Mouse (Mus musculus): Measurements from ENCODE around the gene Aga. TPM values are rescaled to one million over a fixed set of nuclear protein-coding genes. Genes with fewer than 3 reads are reported as not detected.
"Not testable (repeated sequence)": the region's sequence is repeated elsewhere in the genome, so short reads cannot be mapped to it uniquely, and the experiment has no call there.

The Aga gene
- 15.5 and 17.1 TPM in 2 replicates for polyA plus RNA-seq (2015; fragmentation: Nextera tagmentation; extraction: Ambion mirVana)

- Histone ChIP-seq H3K27me3 (no peaks in the 10 kb centered on the region), H3K4me1 (replicated peaks) (peaks cover 14% of the 10 kb centered on the region; the same call in 1 of the 2 replicates), H3K27ac (replicated peaks) (peak within 1 kb of the TSS; percentile 77), H3K4me3 (peak within 1 kb of the TSS; percentile 51), H3K9me3 (no peaks in the 10 kb centered on the region), H3K9ac (peak within 1 kb of the TSS; percentile 65), H3K4me2 (peak within 1 kb of the TSS; percentile 75), H3K36me3 (no peaks in the 10 kb centered on the region)
- ATAC-seq (ENCODE audit: low FRiP score, low read depth): peak; percentile 98
- WGBS: 1% methylated on average over 24 of the region's 24 CpGs
These were observed at the start of gene Aga for GRCm38 (mm10) chr8:53511551-53512127. TSS of gene Aga (plus strand) at chr8:53511727.

- H3K4me3 ChIP-seq: no peak overlapping the region
- no peak overlapping the region for H3K27ac ChIP-seq (replicated peaks)
- H3K9me3 ChIP-seq: no peaks in the 10 kb centered on the region
- no peaks in the 10 kb centered on the region for H3K4me1 ChIP-seq (replicated peaks)
- 49% methylated on average over 2 of the region's 2 CpGs for WGBS
- no peaks in the 10 kb centered on the region for H3K27me3 ChIP-seq
- ATAC-seq (ENCODE audit: low FRiP score, low read depth): no peak
- H3K9ac ChIP-seq: no peak overlapping the region
- no peaks in the 10 kb centered on the region for H3K36me3 ChIP-seq
- H3K4me2 ChIP-seq: no peak overlapping the region
These were observed 22.5 kb upstream of the Aga start for GRCm38 (mm10) chr8:53489063-53489462.

DNA sequence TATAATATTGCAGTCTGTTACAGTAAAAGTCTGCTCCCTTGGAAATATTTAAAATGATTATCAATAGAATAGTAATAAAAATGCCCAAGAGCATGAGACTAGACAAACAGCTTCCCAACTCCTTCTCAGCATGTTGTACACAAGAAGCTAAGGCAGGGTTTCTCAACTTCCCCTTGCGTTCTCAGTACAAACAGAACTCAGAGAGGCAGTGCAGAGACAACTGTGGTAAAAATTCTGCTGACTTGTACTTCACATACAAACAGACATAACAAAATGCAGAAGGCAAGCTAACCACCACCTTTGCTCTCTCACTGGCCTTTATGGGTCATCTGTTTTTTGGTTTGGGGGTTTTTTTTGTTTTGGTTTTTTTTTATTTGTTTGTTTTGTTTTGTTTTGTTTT is 15.3 kb upstream of the Aga start:
- Histone ChIP-seq H3K4me3 (no peak overlapping the region), H3K9ac (no peak overlapping the region), H3K36me3 (no peaks in the 10 kb centered on the region), H3K27ac (replicated peaks) (no peak overlapping the region), H3K4me2 (no peak overlapping the region), H3K27me3 (no peaks in the 10 kb centered on the region), H3K9me3 (no peaks in the 10 kb centered on the region), H3K4me1 (replicated peaks) (no peaks in the 10 kb centered on the region)
- ATAC-seq (ENCODE audit: low FRiP score, low read depth): no peak
- 95% methylated on average over 1 of the region's 1 CpGs for WGBS

DNA sequence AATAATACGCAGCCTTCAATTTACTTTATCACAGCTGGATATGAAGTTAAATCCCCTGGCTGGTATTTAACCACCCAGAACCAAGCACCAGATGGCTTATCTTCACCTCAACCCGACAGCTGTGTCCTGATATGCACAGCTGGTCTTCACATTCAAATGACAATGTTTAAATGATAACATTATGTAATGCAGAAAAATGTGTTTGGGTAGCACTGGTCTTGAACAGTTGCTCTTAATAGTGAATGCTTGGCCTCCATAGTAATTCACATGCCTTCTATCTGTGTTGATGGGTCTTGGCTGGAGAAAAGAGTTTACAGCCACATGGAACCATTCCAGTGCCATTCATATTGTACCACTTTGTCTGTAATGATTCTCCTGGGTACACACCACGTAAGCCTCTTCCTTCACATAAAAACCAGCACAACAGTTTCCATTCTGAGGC is 14.6 kb upstream of the Aga start:
- WGBS: 53% methylated on average over 3 of the region's 3 CpGs
- H3K9ac ChIP-seq: no peak overlapping the region
- H3K4me3 ChIP-seq: no peak overlapping the region
- no peaks in the 10 kb centered on the region for H3K9me3 ChIP-seq
- no peaks in the 10 kb centered on the region for H3K27me3 ChIP-seq
- ATAC-seq (ENCODE audit: low FRiP score, low read depth): no peak
- H3K4me2 ChIP-seq: no peak overlapping the region
- no peak overlapping the region for H3K27ac ChIP-seq (replicated peaks)
- no peaks in the 10 kb centered on the region for H3K4me1 ChIP-seq (replicated peaks)
- H3K36me3 ChIP-seq: no peaks in the 10 kb centered on the region

DNA sequence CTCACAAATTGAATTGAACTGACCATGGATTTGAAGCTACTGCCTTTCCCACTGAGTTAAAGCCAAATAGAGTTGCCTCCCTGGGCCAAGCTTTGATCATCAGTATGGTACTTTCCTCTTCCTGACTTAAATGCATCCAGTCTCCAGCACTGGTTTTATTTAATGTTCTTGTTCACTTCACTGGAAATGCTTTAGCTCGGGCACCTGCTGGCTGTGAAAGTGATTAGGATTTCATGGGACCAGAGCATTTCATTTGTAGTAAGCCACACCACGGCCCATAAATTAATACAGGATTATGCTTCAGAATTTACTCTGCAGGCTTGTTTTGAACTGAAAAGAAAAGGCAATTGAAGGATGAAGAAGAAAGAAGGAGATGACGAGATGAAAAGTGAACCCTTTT is 26.5 kb downstream of the Aga start:
- H3K4me3 ChIP-seq; H3K9me3 ChIP-seq; H3K27me3 ChIP-seq; H3K4me2 ChIP-seq; H3K36me3 ChIP-seq; H3K9ac ChIP-seq; ATAC-seq (ENCODE audit: low FRiP score, low read depth); H3K27ac ChIP-seq (replicated peaks); H3K4me1 ChIP-seq (replicated peaks): not testable (repeated sequence)
- WGBS: 63% methylated on average over 3 of the region's 3 CpGs

DNA sequence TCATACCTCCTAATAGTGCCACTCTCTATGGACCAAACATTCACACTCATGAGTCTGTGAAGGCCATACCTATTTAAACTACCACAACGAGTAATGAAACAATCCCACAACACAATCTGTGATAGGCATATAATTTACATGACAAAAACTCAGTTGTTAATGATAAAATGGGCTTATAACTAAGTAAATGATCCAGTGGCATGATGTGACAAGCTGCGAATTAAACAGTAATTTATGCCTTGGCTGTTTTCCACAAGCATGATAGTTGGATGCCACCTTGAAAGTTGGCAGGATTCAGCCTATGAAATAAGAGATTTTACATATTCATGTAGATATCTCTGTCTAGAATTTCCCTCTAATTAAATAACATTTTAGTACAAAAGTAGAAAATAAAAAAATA is 28.1 kb downstream of the Aga start:
- Histone ChIP-seq H3K4me2 (no peak overlapping the region), H3K9ac (no peak overlapping the region), H3K4me3 (no peak overlapping the region), H3K4me1 (replicated peaks) (no peaks in the 10 kb centered on the region), H3K27ac (replicated peaks) (no peak overlapping the region), H3K36me3 (no peaks in the 10 kb centered on the region), H3K27me3 (no peaks in the 10 kb centered on the region), H3K9me3 (no peaks in the 10 kb centered on the region)
- no peak for ATAC-seq (ENCODE audit: low FRiP score, low read depth)
- 73% methylated on average over 2 of the region's 2 CpGs for WGBS

DNA sequence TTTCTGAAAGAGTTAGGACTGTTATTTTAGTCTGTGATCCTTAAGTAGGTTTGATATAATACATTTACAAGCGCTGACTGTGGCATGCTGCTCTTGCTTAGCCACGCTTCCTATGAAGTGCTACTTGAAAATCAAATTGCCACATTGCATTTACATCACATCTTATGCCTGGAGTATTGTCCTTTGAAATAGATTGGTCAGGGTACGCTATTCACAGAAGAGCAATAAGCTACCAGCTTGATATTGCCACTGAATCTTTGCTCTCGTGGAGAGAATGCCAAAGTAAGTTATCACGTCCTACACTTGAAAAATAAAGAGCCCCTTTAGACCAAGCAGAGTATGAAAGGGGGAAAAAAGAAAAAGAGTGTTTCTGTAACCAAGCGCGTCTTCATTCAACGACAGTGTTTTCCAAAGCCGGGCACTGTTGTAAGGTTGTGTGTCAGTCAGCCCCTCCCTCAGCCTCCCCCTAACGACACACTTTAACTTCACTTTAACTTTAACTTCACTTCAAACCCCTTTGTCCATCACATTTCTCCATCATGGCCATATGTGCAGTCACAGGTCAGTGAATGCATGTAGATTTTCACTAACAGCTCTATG is 51.0 kb downstream of the Aga start:
- no peak overlapping the region for H3K9ac ChIP-seq
- H3K36me3 ChIP-seq: no peaks in the 10 kb centered on the region
- H3K27ac ChIP-seq (replicated peaks): no peak overlapping the region
- ATAC-seq (ENCODE audit: low FRiP score, low read depth): no peak
- H3K4me2 ChIP-seq: no peak overlapping the region
- no peaks in the 10 kb centered on the region for H3K27me3 ChIP-seq
- H3K4me1 ChIP-seq (replicated peaks): no peaks in the 10 kb centered on the region
- 54% methylated on average over 10 of the region's 10 CpGs for WGBS
- no peaks in the 10 kb centered on the region for H3K9me3 ChIP-seq
- no peak overlapping the region for H3K4me3 ChIP-seq

GRCm38 (mm10) chr8:53566223-53566622 is 54.7 kb downstream of the Aga start:
- Histone ChIP-seq H3K9me3 (no peaks in the 10 kb centered on the region), H3K27me3 (no peaks in the 10 kb centered on the region), H3K9ac (no peak overlapping the region), H3K4me3 (no peak overlapping the region), H3K4me1 (replicated peaks) (no peaks in the 10 kb centered on the region), H3K4me2 (no peak overlapping the region), H3K36me3 (no peaks in the 10 kb centered on the region), H3K27ac (replicated peaks) (no peak overlapping the region)
- ATAC-seq (ENCODE audit: low FRiP score, low read depth): no peak
- WGBS: 86% methylated on average over 6 of the region's 6 CpGs

Other genes with a start within 250 kb of the Aga start
- 6.3 and 8.1 TPM in 2 replicates for gene Neil3, start 127.3 kb downstream of the Aga start, polyA plus RNA-seq (2015; fragmentation: Nextera tagmentation; extraction: Ambion mirVana)

Data from hindbrain, embryonic 15.5 days (tissue).